Mouse (Mus musculus) hindbrain, embryonic 11.5 days (tissue): ENCODE measurements around the gene Slit1. TPM values are rescaled to one million over a fixed set of nuclear protein-coding genes. Genes with fewer than 3 reads are reported as not detected.

Experiments used
- ATAC-seq: fragments of 200-750 bp; cut with Nextera tagmentation; 2 replicates; pipeline ENCODE4 v1.8.0; 2017; ENCODE audit warnings: mild to moderate bottlenecking, moderate TSS enrichment, moderate library complexity; ENCODE audit not compliant: low FRiP score
- DNase-seq: peaks from one replicate; pipeline ENCODE4 v3.0.0-alpha.2; 2015; ENCODE audit warnings: low spot score
- H3K27ac ChIP-seq: fragments of 300-500 bp; sonication (generic); 2 replicates; pipeline ENCODE4 v1.5.1; 2014; ENCODE audit warnings: mild to moderate bottlenecking, low read depth, low read length
- H3K27me3 ChIP-seq: fragments of 300-500 bp; sonication (generic); 2 replicates; pipeline ENCODE4 v1.6.1; 2014; ENCODE audit warnings: mild to moderate bottlenecking, low read length, moderate library complexity, mixed read lengths; ENCODE audit not compliant: control insufficient read depth, insufficient read depth
- H3K36me3 ChIP-seq: fragments of 300-500 bp; sonication (generic); 2 replicates; pipeline ENCODE4 v1.6.1; 2014; ENCODE audit warnings: mild to moderate bottlenecking, low read length, moderate library complexity, mixed read lengths; ENCODE audit not compliant: control insufficient read depth, insufficient read depth
- H3K4me1 ChIP-seq: fragments of 300-500 bp; sonication (generic); replicated peaks from 2 replicates; pipeline ENCODE4 v1.6.1; 2014; ENCODE audit warnings: low read length, mixed read lengths; ENCODE audit not compliant: control insufficient read depth, insufficient read depth
- H3K4me2 ChIP-seq: fragments of 300-500 bp; sonication (generic); replicated peaks from 2 replicates; pipeline ENCODE4 v1.6.1; 2014; ENCODE audit warnings: mild to moderate bottlenecking, low read depth, low read length
- H3K4me3 ChIP-seq: fragments of 300-500 bp; sonication (generic); 2 replicates; pipeline ENCODE4 v1.5.1; 2014; ENCODE audit warnings: low read depth, low read length
- H3K9ac ChIP-seq: fragments of 300-500 bp; sonication (generic); 2 replicates; pipeline ENCODE4 v1.6.1; 2014; ENCODE audit warnings: low read depth, low read length
- H3K9me3 ChIP-seq: fragments of 300-500 bp; sonication (generic); 2 replicates; pipeline ENCODE4 v1.6.1; 2016; ENCODE audit warnings: low read length; ENCODE audit not compliant: control insufficient read depth
- WGBS: fragments of 180-500 bp; shearing (Covaris S2); extraction: QIAGEN DNeasy Blood & Tissue Kit; methylation state at CpG from one replicate; pipeline ENCODE4 v1.1.7; 2014; 5-methylcytosine and 5-hydroxymethylcytosine counted together
- polyA plus RNA-seq: library from polyadenylated mRNA; unstranded; fragments of >200 nt; fragmentation: Nextera tagmentation; extraction: Ambion mirVana; gene quantifications from 2 replicates; pipeline ENCODE4 v1.2.1, GENCODE M21; 2014

Gene Slit1
- polyA plus RNA-seq, 1 experiment from 2014 or later = 22.8 TPM

GRCm38 (mm10) chr19:41688251-41688650 is 55.2 kb downstream of the Slit1 start:
- Histone ChIP-seq H3K36me3 (no peaks in the 10 kb centered on the region), H3K27ac (peak overlapping the region; percentile 76), H3K27me3 (peaks cover 8% of the 10 kb centered on the region), H3K9ac (no peak overlapping the region), H3K4me1 (peaks cover 21% of the 10 kb centered on the region), H3K9me3 (no peaks in the 10 kb centered on the region), H3K4me3 (no peak overlapping the region), H3K4me2 (no peak overlapping the region)
- WGBS = 26% methylated on average over 13 of the region's 13 CpGs
- DNase-seq = peak; percentile 59
- no peak for ATAC-seq

- Histone ChIP-seq H3K9me3 (no peaks in the 10 kb centered on the region), H3K4me1 (peaks cover 18% of the 10 kb centered on the region), H3K4me3 (no peak overlapping the region), H3K9ac (no peak overlapping the region), H3K27me3 (peaks cover 5% of the 10 kb centered on the region), H3K36me3 (no peaks in the 10 kb centered on the region), H3K27ac (peak overlapping the region; percentile 76), H3K4me2 (no peak overlapping the region)
- 63% methylated on average over 8 of the region's 8 CpGs for WGBS
- ATAC-seq = 0 out of 2 replicates have a peak, but pooled peaks have one; percentile 10
- DNase-seq = no peak
Observed at GRCm38 (mm10) chr19:41687836-41688235, 55.6 kb downstream of the Slit1 start.

GRCm38 (mm10) chr19:41686194-41686593 is 57.3 kb downstream of the Slit1 start:
- H3K27ac ChIP-seq = no peak overlapping the region
- DNase-seq (no peak), ATAC-seq (no peak)
- H3K4me2 ChIP-seq = no peak overlapping the region
- H3K4me1 ChIP-seq = peaks cover 18% of the 10 kb centered on the region
- no peaks in the 10 kb centered on the region for H3K36me3 ChIP-seq
- H3K27me3 ChIP-seq = peaks cover 2% of the 10 kb centered on the region
- 93% methylated on average over 2 of the region's 2 CpGs for WGBS
- H3K4me3 ChIP-seq = no peak overlapping the region
- H3K9ac ChIP-seq = no peak overlapping the region
- H3K9me3 ChIP-seq = no peaks in the 10 kb centered on the region

GRCm38 (mm10) chr19:41685453-41686086 is 57.9 kb downstream of the Slit1 start:
- no peak for ATAC-seq
- peaks cover 15% of the 10 kb centered on the region for H3K4me1 ChIP-seq
- 90% methylated on average over 13 of the region's 13 CpGs for WGBS
- no peak for DNase-seq
- peaks cover 2% of the 10 kb centered on the region for H3K27me3 ChIP-seq
- no peaks in the 10 kb centered on the region for H3K36me3 ChIP-seq
- H3K4me3 ChIP-seq = no peak overlapping the region
- H3K9ac ChIP-seq = no peak overlapping the region
- H3K4me2 ChIP-seq = no peak overlapping the region
- no peaks in the 10 kb centered on the region for H3K9me3 ChIP-seq
- H3K27ac ChIP-seq = no peak overlapping the region

- no peaks in the 10 kb centered on the region for H3K9me3 ChIP-seq
- H3K4me2 ChIP-seq = no peak overlapping the region
- ATAC-seq (no peak), DNase-seq (no peak)
- no peak overlapping the region for H3K9ac ChIP-seq
- no peak overlapping the region for H3K4me3 ChIP-seq
- H3K27ac ChIP-seq = no peak overlapping the region
- H3K27me3 ChIP-seq = peaks cover 2% of the 10 kb centered on the region
- H3K36me3 ChIP-seq = no peaks in the 10 kb centered on the region
- 77% methylated on average over 1 of the region's 1 CpGs for WGBS
- peaks cover 13% of the 10 kb centered on the region for H3K4me1 ChIP-seq
Observed at GRCm38 (mm10) chr19:41684874-41685273, 58.6 kb downstream of the Slit1 start.

GRCm38 (mm10) chr19:41683951-41684350 is 59.5 kb downstream of the Slit1 start:
- Histone ChIP-seq H3K4me1 (peaks cover 20% of the 10 kb centered on the region), H3K27me3 (peaks cover 2% of the 10 kb centered on the region), H3K36me3 (no peaks in the 10 kb centered on the region), H3K27ac (0 out of 2 replicates have a peak overlapping the region, but pooled peaks have one; percentile 1), H3K4me2 (no peak overlapping the region), H3K9ac (no peak overlapping the region), H3K9me3 (no peaks in the 10 kb centered on the region), H3K4me3 (no peak overlapping the region)
- 71% methylated on average over 1 of the region's 1 CpGs for WGBS
- ATAC-seq (no peak), DNase-seq (no peak)

GRCm38 (mm10) chr19:41680267-41680666 is 63.2 kb downstream of the Slit1 start:
- peaks cover 15% of the 10 kb centered on the region for H3K4me1 ChIP-seq

GRCm38 (mm10) chr19:41679028-41679427 is 64.4 kb downstream of the Slit1 start:
- Histone ChIP-seq H3K4me3 (no peak overlapping the region), H3K4me1 (peaks cover 15% of the 10 kb centered on the region), H3K9ac (no peak overlapping the region), H3K27me3 (peaks cover 2% of the 10 kb centered on the region; the same call in 1 of the 2 replicates), H3K27ac (no peak overlapping the region), H3K9me3 (no peaks in the 10 kb centered on the region), H3K36me3 (no peaks in the 10 kb centered on the region), H3K4me2 (no peak overlapping the region)
- DNase-seq = no peak
- ATAC-seq = no peak
- 10% methylated on average over 15 of the region's 15 CpGs for WGBS

More at GRCm38 (mm10) chr19:41680267-41680666, 63.2 kb downstream of the Slit1 start:
- peaks cover 4% of the 10 kb centered on the region for H3K27me3 ChIP-seq
- DNase-seq (no peak), ATAC-seq (no peak)
- no peak overlapping the region for H3K9ac ChIP-seq
- WGBS = 55% methylated on average over 1 of the region's 1 CpGs
- H3K4me2 ChIP-seq = no peak overlapping the region
- no peaks in the 10 kb centered on the region for H3K36me3 ChIP-seq
- no peak overlapping the region for H3K27ac ChIP-seq
- no peaks in the 10 kb centered on the region for H3K9me3 ChIP-seq
- H3K4me3 ChIP-seq = no peak overlapping the region

- H3K4me2 ChIP-seq = no peak overlapping the region
- ATAC-seq (no peak), DNase-seq (no peak)
- H3K9ac ChIP-seq = no peak overlapping the region
- WGBS = 61% methylated on average over 4 of the region's 4 CpGs
- H3K9me3 ChIP-seq = no peaks in the 10 kb centered on the region
- H3K27ac ChIP-seq = no peak overlapping the region
- peaks cover 17% of the 10 kb centered on the region for H3K4me1 ChIP-seq
- peaks cover 4% of the 10 kb centered on the region; the same call in 1 of the 2 replicates for H3K27me3 ChIP-seq
- no peaks in the 10 kb centered on the region for H3K36me3 ChIP-seq
- no peak overlapping the region for H3K4me3 ChIP-seq
Observed at GRCm38 (mm10) chr19:41677575-41677974, 65.9 kb downstream of the Slit1 start.
